Mouse (Mus musculus) left cerebral cortex, adult 11 months (tissue): ENCODE results near the gene Phtf2.
"Not testable (repeated sequence)": the region's sequence is repeated elsewhere in the genome, so short reads cannot be mapped to it uniquely, and the experiment has no call there.

Experiments used
- DNase-seq: peaks from one replicate; pipeline ENCODE4 v3.0.0; 2022; ENCODE audit warnings: low spot score

The Phtf2 gene

GRCm38 (mm10) chr5:20765365-20765920, 116.5 kb downstream of the Phtf2 start:
- DNase-seq: no peak

- not testable (repeated sequence) for DNase-seq
Observed at GRCm38 (mm10) chr5:20762441-20762840, 119.5 kb downstream of the Phtf2 start.

GRCm38 (mm10) chr5:20760368-20761162, 121.4 kb downstream of the Phtf2 start:
- DNase-seq: no peak

GRCm38 (mm10) chr5:20759771-20760170, 122.2 kb downstream of the Phtf2 start:
- no peak for DNase-seq

GRCm38 (mm10) chr5:20753963-20754362, 128.0 kb downstream of the Phtf2 start:
- DNase-seq: no peak

GRCm38 (mm10) chr5:20753096-20753495, 128.8 kb downstream of the Phtf2 start:
- no peak for DNase-seq

GRCm38 (mm10) chr5:20751696-20752095, 130.2 kb downstream of the Phtf2 start:
- DNase-seq: no peak

- no peak for DNase-seq
Observed at GRCm38 (mm10) chr5:20751000-20751399, 130.9 kb downstream of the Phtf2 start.

GRCm38 (mm10) chr5:20749535-20749934, 132.4 kb downstream of the Phtf2 start:
- no peak for DNase-seq

GRCm38 (mm10) chr5:20748856-20749255, 133.1 kb downstream of the Phtf2 start:
- DNase-seq: no peak

GRCm38 (mm10) chr5:20748142-20748541, 133.8 kb downstream of the Phtf2 start:
- no peak for DNase-seq

GRCm38 (mm10) chr5:20741936-20742335, 140.0 kb downstream of the Phtf2 start:
- no peak for DNase-seq

- DNase-seq: no peak
Observed at GRCm38 (mm10) chr5:20741193-20741592, 140.7 kb downstream of the Phtf2 start.

- DNase-seq: no peak
Observed at GRCm38 (mm10) chr5:20738795-20739194, 143.1 kb downstream of the Phtf2 start.

- DNase-seq: not testable (repeated sequence)
Observed at GRCm38 (mm10) chr5:20723226-20723625, 158.7 kb downstream of the Phtf2 start.

GRCm38 (mm10) chr5:20720201-20720900, 161.6 kb downstream of the Phtf2 start:
- no peak for DNase-seq

GRCm38 (mm10) chr5:20715980-20716379, 165.9 kb downstream of the Phtf2 start:
- not testable (repeated sequence) for DNase-seq

- DNase-seq: not testable (repeated sequence)
Observed at GRCm38 (mm10) chr5:20714619-20715018, 167.3 kb downstream of the Phtf2 start.

- DNase-seq: not testable (repeated sequence)
Observed at GRCm38 (mm10) chr5:20710845-20711244, 171.1 kb downstream of the Phtf2 start.
